Mouse (Mus musculus) liver, embryonic 12.5 days (tissue): ENCODE data around the gene Olfr148. TPM values are rescaled to one million over a fixed set of nuclear protein-coding genes. Genes with fewer than 3 reads are reported as not detected.

ENCODE experiments used
- ATAC-seq: fragments of 200-750 bp; cut with Nextera tagmentation; 2 replicates; pipeline ENCODE4 v1.8.0; 2017; ENCODE audit warnings: moderate number of reproducible peaks, mild to moderate bottlenecking, moderate library complexity
- H3K27ac ChIP-seq: fragments of 300-500 bp; sonication (generic); 2 replicates; pipeline ENCODE4 v1.5.1; 2016; ENCODE audit warnings: mild to moderate bottlenecking
- H3K27me3 ChIP-seq: fragments of 300-500 bp; sonication (generic); replicated peaks from 2 replicates; pipeline ENCODE4 v1.6.1; 2016; ENCODE audit warnings: mild to moderate bottlenecking, moderate library complexity
- H3K36me3 ChIP-seq: fragments of 300-500 bp; sonication (generic); 2 replicates; pipeline ENCODE4 v1.6.1; 2016; ENCODE audit warnings: mild to moderate bottlenecking, moderate library complexity
- H3K4me1 ChIP-seq: fragments of 300-500 bp; sonication (generic); 2 replicates; pipeline ENCODE4 v1.6.1; 2016
- H3K4me2 ChIP-seq: fragments of 300-500 bp; sonication (generic); 2 replicates; pipeline ENCODE4 v1.6.1; 2016; ENCODE audit warnings: mild to moderate bottlenecking, moderate library complexity
- H3K4me3 ChIP-seq: fragments of 300-500 bp; sonication (generic); 2 replicates; pipeline ENCODE4 v1.5.1; 2016; ENCODE audit warnings: mild to moderate bottlenecking, moderate library complexity
- H3K9ac ChIP-seq: fragments of 300-500 bp; sonication (generic); 2 replicates; pipeline ENCODE4 v1.6.1; 2016; ENCODE audit warnings: mild to moderate bottlenecking, moderate library complexity
- H3K9me3 ChIP-seq: fragments of 300-500 bp; sonication (generic); replicated peaks from 2 replicates; pipeline ENCODE4 v1.6.1; 2016; ENCODE audit warnings: mild to moderate bottlenecking, moderate library complexity
- WGBS: fragments of 180-500 bp; shearing (Covaris S2); methylation state at CpG from one replicate; pipeline ENCODE4 v1.1.7; 2016; ENCODE audit not compliant: insufficient replicate concordance; 5-methylcytosine and 5-hydroxymethylcytosine counted together
- polyA plus RNA-seq: library from polyadenylated mRNA; unstranded; fragments of >200 nt; fragmentation: Nextera tagmentation; extraction: Ambion mirVana; gene quantifications from 2 replicates; pipeline ENCODE4 v1.2.1, GENCODE M21; 2016

Olfr148 gene
- polyA plus RNA-seq, 1 experiment from 2014 or later = not detected

GRCm38 (mm10) chr9:39633913-39634594, 23.6 kb downstream of the Olfr148 start:
- no peaks in the 10 kb centered on the region for H3K9me3 ChIP-seq
- no peak overlapping the region for H3K9ac ChIP-seq
- no peaks in the 10 kb centered on the region for H3K4me1 ChIP-seq
- H3K4me2 ChIP-seq = no peak overlapping the region
- H3K27me3 ChIP-seq = no peaks in the 10 kb centered on the region
- ATAC-seq = no peak
- H3K36me3 ChIP-seq = no peaks in the 10 kb centered on the region
- H3K27ac ChIP-seq = no peak overlapping the region
- WGBS = 17% methylated on average over 4 of the region's 4 CpGs
- H3K4me3 ChIP-seq = no peak overlapping the region

- Histone ChIP-seq H3K36me3 (no peaks in the 10 kb centered on the region), H3K9ac (no peak within 1 kb of the TSS), H3K4me2 (no peak within 1 kb of the TSS), H3K27me3 (no peaks in the 10 kb centered on the region), H3K9me3 (no peaks in the 10 kb centered on the region), H3K4me1 (no peaks in the 10 kb centered on the region), H3K4me3 (no peak within 1 kb of the TSS), H3K27ac (no peak within 1 kb of the TSS)
- ATAC-seq = no peak
These were observed 34.3 kb downstream of the Olfr148 start, which contains the start of gene Olfr961 for GRCm38 (mm10) chr9:39644785-39645184. Gene Olfr961, plus strand, starts transcription at chr9:39645085.

GRCm38 (mm10) chr9:39647382-39647781, 36.9 kb downstream of the Olfr148 start:
- no peak for ATAC-seq
- Histone ChIP-seq H3K36me3 (no peaks in the 10 kb centered on the region), H3K27me3 (no peaks in the 10 kb centered on the region), H3K9ac (no peak overlapping the region), H3K9me3 (no peaks in the 10 kb centered on the region), H3K4me3 (no peak overlapping the region), H3K27ac (no peak overlapping the region), H3K4me1 (no peaks in the 10 kb centered on the region), H3K4me2 (no peak overlapping the region)
- WGBS = 68% methylated on average over 4 of the region's 4 CpGs

GRCm38 (mm10) chr9:39654756-39655396, 44.4 kb downstream of the Olfr148 start:
- no peak overlapping the region for H3K4me2 ChIP-seq
- ATAC-seq = no peak
- no peak overlapping the region for H3K27ac ChIP-seq
- H3K36me3 ChIP-seq = no peaks in the 10 kb centered on the region
- H3K9me3 ChIP-seq = no peaks in the 10 kb centered on the region
- no peaks in the 10 kb centered on the region for H3K27me3 ChIP-seq
- 60% methylated on average over 6 of the region's 6 CpGs for WGBS
- no peak overlapping the region for H3K9ac ChIP-seq
- no peak overlapping the region for H3K4me3 ChIP-seq
- H3K4me1 ChIP-seq = no peaks in the 10 kb centered on the region

Other genes with a start within 250 kb of the Olfr148 start
- gene Olfr951, start 223.2 kb upstream of the Olfr148 start, polyA plus RNA-seq = not detected in 2 replicates
- gene Olfr952, start 183.5 kb upstream of the Olfr148 start, polyA plus RNA-seq = not detected in 2 replicates
- not detected in 2 replicates for gene Olfr954, start 154.0 kb upstream of the Olfr148 start, polyA plus RNA-seq
- gene Olfr955, start 138.7 kb upstream of the Olfr148 start, polyA plus RNA-seq = not detected in 2 replicates
- not detected in 2 replicates for gene Olfr44, start 116.7 kb upstream of the Olfr148 start, polyA plus RNA-seq
- not detected in 2 replicates for gene Olfr957, start 94.8 kb upstream of the Olfr148 start, polyA plus RNA-seq
- gene Olfr958, start 56.6 kb upstream of the Olfr148 start, polyA plus RNA-seq = not detected in 2 replicates
- not detected in 2 replicates for gene Olfr959, start 35.1 kb upstream of the Olfr148 start, polyA plus RNA-seq
- gene AW551984, start 6.3 kb upstream of the Olfr148 start, polyA plus RNA-seq = 4.7 and 5.9 TPM in 2 replicates
- not detected in 2 replicates for gene Olfr960, start 10.7 kb downstream of the Olfr148 start, polyA plus RNA-seq
- gene Olfr961, start 34.4 kb downstream of the Olfr148 start, polyA plus RNA-seq = not detected in 2 replicates
- not detected in 2 replicates for gene Olfr963, start 56.5 kb downstream of the Olfr148 start, polyA plus RNA-seq
- gene Olfr149, start 96.5 kb downstream of the Olfr148 start, polyA plus RNA-seq = not detected in 2 replicates
- gene Olfr965, start 100.7 kb downstream of the Olfr148 start, polyA plus RNA-seq = not detected in 2 replicates
- not detected in 2 replicates for gene Olfr150, start 120.3 kb downstream of the Olfr148 start, polyA plus RNA-seq
- not detected in 2 replicates for gene Olfr967, start 135.6 kb downstream of the Olfr148 start, polyA plus RNA-seq
- gene Olfr968, start 172.6 kb downstream of the Olfr148 start, polyA plus RNA-seq = not detected in 2 replicates
- gene Olfr969, start 180.3 kb downstream of the Olfr148 start, polyA plus RNA-seq = not detected in 2 replicates
- gene Olfr970, start 198.2 kb downstream of the Olfr148 start, polyA plus RNA-seq = not detected in 2 replicates
- gene Olfr971, start 226.2 kb downstream of the Olfr148 start, polyA plus RNA-seq = not detected in 2 replicates